Mouse (Mus musculus) c-Kit-positive CD71-negative TER-119-negative erythroid progenitor cells, embryonic 14.5 days (primary cell): Measurements from ENCODE around the gene Steap4.
"Not testable (repeated sequence)": the region's sequence is repeated elsewhere in the genome, so short reads cannot be mapped to it uniquely, and the experiment has no call there.

Source experiments
- DNase-seq: peaks from one replicate; pipeline ENCODE4 v3.0.0-alpha.2; 2013; ENCODE audit warnings: low read depth

The Steap4 gene

DNA sequence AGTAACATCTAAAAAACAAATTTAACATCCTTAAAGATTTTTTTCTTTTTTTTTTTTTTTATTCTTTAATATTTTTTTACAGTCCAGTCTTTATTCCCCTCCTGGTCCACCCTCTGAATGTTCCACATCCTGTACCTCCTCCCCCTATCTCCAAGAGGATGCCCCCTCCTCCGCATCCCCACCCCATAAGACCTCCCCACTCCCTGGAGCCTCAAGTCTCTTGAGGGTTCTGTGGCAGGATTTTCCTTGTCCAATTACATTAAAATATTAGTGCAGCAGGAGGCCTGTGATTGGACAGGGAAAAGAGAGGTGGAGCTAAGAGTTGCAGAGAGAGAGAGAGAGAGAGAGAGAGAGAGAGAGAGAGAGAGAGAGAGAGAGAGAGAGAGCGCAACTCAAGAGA is 31.4 kb downstream of the Steap4 start:
- DNase-seq = not testable (repeated sequence)

DNA sequence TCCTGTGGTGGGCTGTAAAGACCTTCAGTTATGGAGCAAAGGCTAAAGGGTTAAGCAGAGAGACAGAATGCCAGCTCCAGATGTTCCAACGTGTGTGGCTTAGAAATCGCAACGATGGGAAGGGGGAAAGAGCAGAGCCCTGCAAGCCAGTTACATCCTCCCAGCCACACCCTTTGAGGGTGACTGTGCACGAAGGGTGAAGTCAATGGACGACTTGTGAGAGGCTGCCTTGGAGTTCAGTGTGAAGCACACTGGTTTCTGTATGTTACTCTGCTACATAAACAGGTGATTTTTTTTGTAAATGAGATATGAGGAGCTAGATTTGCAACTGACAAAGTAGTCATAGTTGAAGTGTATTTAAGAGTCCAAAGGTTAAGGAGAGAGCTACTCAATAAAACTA is 33.5 kb downstream of the Steap4 start:
- DNase-seq = no peak

DNA sequence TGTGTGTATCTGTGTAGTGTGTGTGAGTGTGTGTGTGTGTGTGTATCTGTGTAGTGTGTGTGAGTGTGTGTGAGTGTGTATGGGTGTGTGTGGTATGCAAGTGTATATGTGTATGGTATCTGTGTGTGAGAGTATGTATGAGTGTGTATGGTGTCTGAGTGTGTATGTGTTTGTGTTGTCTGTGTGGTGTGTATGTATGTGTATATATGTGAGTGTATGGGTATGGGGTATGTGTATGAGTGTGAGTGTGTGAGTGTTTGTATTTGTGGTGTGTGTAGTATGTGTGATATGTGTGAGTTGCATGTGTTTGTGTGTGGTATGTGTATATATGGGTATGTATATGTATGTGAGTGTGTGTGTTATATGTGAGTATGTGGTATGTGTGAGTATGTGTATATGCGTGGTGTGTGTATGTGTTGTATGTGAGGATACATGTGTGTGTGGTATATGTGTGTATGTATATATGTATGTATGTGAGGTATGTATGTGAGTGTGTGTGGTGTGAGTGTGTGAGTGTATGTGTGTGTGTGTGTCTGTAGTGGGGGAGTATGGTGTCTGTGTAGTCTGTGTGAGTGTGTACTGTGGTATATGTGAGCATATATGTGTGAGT is 35.1 kb downstream of the Steap4 start:
- DNase-seq = no peak

DNA sequence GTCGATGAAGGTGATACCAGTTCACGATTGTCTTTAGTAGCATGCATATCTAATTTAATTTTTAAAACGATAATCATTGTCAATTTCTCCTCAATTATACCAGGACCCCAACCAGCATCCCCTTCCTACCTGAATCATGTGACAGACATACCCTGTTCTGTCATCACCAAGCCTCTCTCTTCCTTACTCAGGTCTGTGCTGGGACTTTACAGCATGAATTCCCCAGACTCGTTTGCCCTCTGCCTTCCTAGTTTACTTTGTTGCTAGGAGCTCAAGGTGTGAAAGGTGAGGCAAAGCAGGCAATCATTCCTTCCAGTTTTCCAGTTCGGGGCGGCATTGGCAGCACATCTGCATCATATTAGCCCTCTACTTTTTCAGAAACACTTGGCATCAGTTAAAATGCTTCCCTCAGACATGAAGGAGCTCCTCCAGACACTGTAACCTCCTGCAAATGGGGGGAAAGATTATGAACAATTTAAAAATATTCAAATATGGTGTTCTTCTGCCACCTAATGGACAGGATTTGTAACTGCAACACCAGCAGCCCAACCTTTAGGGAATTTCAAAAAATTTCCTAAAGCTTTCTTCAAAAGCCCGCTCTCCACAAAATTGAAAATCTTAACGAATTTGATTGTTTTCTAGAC is 36.3 kb downstream of the Steap4 start:
- DNase-seq = no peak

DNA sequence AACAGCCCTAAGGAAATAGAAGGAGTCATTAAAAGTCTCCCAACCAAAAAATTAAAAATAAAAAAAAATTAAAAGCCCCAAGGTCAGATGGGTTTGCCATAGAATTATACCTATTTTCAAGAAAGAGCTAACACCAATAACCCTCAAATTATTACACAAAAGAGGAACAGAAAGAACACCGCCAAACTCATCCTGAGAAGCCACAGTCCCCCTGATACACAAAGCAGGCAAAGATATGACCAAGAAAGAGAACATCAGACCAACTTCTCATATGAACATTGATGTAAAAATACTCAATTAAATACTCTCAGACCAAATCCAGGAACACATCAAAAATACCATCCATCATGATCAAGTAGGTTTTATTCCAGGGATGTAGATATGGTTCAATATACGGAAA is 36.8 kb downstream of the Steap4 start:
- no peak for DNase-seq

- no peak for DNase-seq
These were observed 40.2 kb downstream of the Steap4 start for GRCm38 (mm10) chr5:8000466-8000865.

- DNase-seq = no peak
These were observed 42.6 kb downstream of the Steap4 start for GRCm38 (mm10) chr5:8002827-8003226.

GRCm38 (mm10) chr5:8013276-8013675 is 53.0 kb downstream of the Steap4 start:
- DNase-seq = no peak
